Mouse (Mus musculus): Measurements from ENCODE around the gene Pip5k1a. TPM values are rescaled to one million over a fixed set of nuclear protein-coding genes. Genes with fewer than 3 reads are reported as not detected.

Gene Pip5k1a
- polyA plus RNA-seq, 1 experiment: 24.3 TPM

DNA sequence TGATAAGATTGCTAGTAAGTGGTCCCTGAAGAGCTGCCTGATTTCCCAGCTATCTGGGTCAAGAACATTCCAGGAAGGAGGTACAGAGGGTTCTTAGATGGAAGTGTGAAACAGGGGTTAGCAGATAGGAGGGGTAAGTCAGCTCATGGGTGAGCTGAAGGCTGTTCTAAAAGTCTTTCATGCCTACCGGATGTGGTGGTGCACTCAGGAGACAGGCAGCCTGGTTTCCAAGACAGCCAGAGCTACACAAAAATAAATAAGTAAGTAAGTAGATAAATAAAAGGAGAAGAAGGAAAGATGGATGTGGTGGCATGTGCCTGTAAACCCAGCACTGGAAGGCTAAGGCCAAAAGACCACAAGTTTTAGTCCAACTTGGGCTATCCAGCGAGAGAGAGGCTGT, 88.0 kb downstream of the Pip5k1a start:
- no peak for TF ChIP-seq GATA1 (IDR thresholded peaks at IDR 0.05; ENCODE audit: low read length)

DNA sequence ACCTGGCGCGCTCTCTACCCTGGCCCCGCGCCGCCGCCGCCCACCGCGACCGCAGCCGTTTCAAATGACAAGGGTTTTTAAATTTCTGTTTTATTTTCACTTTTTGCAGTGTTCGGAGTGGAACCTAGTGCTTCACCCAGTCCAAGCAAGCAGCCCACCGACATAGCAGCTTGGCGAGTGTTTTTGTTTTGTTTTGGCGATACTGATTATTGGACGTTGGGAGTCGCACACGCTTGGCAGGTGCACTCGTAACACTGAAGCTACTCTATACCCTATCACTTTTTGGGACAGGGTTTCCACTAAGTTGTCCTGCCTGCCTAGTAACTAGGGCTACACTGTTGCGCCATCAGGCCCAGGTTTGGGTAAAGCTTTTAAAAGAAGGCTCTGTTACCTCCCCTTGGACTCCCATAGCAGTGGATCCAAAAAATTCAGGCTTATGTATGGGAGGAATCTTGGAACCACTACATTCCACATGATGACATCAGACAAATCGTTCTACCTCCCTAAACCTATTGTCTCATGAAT, 90.1 kb downstream of the Pip5k1a start:
- no peak for TF ChIP-seq GATA1 (IDR thresholded peaks at IDR 0.05; ENCODE audit: low read length)

DNA sequence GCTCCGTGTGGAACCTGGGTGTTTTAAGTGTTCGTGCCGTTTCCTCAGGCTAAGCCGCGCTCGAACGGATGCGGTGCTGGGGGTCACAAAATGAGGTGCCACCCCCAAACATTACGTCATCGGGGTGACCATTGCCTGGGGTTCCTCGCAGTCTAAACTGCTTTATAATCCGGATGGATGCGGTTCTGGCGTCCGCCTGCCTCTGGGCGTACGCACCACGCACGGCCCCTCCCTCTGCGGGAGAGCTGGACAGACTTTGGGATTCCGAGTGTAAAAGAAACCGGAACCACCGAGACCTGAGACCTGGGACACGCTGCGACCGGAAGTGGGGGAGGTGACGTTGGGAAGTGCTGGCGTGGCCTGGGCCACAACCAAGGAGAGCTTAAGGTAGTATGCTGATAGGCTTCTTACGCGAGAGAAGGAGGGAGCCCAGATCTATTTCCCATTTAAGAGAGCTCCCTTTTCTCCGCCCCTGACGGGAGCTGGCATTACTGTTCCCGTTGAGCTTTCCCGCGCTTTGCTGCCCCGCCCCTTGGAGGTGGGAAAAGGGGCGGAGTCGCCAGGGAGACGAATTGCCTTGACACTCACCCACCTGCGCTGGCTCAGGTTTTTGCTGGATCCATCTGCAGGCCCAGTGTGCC, 90.7 kb downstream of the Pip5k1a start:
- TF ChIP-seq GATA1 (IDR thresholded peaks at IDR 0.05; ENCODE audit: low read length): no peak

DNA sequence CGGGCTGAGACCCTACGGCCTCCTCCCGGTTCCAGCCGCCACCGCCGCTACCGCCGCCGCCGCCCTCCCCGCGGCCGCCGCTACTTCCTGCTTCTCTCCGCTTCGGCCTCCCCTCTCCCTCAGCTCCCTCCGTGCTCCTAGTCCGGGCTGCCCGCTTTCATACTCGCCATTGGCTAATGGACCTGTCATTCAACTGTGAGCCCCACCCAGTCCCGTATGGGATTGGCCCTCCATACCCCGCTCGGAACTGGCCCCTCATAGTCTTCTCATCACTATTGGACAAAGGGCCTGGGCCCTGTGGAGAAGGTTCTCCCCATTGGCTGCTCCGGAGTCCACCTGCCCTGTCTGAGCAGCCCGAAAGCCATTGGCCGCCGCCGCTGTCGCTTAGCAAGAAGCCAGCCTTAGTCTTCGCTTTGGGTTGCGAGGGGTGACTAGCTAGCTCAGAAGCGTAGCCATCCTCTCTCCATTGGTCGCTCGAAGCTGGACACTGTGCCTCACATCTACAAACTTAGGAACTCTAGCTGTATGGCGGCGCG, 91.3 kb downstream of the Pip5k1a start, which contains the start of gene Zfp687:
Gene Zfp687, minus strand, starts transcription at position 112 of the 536 bp plus-strand sequence.
- TF ChIP-seq GATA1 (IDR thresholded peaks at IDR 0.05; ENCODE audit: low read length): no peak

DNA sequence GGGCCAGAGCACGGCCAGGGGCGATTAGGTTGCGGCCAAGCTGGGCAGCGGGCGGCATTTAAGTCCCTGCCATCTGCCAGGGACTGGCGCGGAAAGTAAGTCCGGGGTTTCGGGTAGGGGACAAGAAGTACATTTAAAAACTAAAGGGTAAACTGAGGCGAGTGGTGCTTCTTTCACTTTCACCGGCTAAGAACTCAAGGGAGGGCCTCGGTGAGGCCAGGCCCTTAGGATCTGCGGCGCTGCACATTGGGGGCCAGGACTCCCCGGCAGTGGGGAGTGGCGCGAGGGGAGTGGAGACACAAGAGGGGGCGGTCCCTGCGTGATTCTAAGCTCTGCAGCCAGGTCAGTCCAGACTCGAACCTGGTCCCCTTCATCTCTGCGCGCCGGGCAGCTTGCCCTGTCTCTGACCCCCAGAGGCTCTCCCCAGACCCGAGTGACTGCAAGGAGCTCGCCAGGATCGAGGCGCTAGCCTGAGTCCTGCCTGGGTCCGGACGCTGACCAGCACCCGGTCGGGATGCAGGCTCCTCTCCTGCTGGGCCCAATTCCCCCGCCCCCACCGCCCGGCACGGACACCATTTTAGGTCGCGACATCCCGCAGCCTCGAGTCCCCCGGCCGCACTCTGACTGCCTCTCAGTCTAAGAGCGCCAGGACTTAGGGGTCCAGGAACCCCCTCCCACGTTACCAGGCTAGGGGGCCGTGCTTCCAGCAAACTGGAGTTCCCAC, 92.1 kb downstream of the Pip5k1a start:
- no peak for TF ChIP-seq GATA1 (IDR thresholded peaks at IDR 0.05; ENCODE audit: low read length)

DNA sequence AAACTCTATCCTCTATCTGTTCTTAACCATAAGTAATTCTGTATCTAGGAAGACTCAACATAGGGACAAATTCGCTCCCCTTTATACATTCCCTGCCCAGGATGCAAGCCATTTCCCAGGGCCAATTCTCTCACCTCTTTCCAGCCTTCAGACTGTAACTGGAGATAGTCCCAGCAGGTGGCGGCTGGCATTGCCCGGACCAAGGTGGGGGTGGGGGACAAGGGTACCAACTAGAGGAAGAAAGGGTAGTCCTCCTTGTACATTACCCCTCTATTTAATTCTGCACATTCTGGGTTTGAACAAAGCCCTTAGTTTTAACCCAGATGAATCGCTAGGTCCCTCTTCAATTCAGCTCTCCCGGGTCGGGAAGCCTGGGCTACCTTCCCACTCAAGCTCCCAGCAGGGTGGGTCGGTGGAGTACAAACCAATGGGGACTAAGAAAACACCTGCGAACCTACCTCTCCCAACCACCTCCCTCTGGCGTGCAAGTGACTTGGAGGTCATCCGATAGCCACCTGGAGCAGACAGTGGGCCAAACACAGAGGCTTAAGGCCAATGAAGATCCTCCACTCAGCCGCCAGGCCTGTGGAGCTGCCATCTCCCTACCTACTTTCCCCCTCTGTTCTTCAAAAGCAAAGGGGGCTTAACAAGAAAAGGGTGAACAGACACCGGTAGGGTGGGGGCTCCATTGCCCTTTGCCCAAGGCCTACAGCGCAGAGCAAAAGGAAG, 92.9 kb downstream of the Pip5k1a start:
- TF ChIP-seq GATA1 (IDR thresholded peaks at IDR 0.05; ENCODE audit: low read length): no peak

DNA sequence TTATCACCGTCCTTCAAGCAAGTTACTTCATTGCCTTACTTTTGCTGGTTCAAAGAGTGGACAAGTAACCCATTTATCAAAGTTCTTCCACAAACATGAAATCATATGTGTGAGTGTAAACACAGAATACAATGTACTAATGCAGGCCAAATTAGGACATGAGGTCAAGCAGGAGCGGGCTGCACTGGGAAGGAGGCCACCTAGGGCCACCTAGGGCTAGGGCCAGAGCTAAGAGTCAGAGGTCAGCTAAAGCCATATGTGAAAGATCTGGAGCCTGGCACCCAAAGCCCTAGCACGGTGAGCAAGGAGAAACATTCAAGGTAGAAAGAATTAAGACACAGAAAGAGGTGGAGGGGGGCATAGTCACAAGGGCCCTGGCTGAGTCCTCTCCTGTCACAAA, 93.7 kb downstream of the Pip5k1a start:
- TF ChIP-seq GATA1 (IDR thresholded peaks at IDR 0.05; ENCODE audit: low read length): no peak

DNA sequence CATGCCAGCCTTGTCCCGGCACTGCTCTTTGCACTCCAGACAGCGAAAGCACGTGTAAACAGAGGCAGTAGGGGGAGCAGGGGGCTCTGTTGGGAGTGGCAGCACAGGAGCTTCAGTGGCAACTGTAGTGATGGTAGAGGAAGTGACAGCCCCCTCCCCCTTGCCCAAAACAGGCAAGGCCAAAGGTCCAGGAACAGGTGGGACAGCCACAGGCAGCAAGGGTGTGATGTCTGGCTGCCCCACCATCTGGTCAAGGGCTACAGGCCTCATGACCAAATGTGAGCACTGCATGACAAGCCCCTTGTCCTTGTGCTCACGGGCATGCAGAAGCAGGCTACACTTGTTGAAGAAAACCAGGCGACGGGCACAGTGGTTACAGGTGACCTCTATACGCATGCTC, 96.3 kb downstream of the Pip5k1a start:
- TF ChIP-seq GATA1 (IDR thresholded peaks at IDR 0.05; ENCODE audit: low read length): no peak

Other genes with a start within 250 kb of the Pip5k1a start
- gene Psmb4, start 220.0 kb downstream of the Pip5k1a start, polyA plus RNA-seq (2012): 363 and 481 TPM in 2 replicates
- gene Selenbp1, start 173.9 kb downstream of the Pip5k1a start, polyA plus RNA-seq (2012): 15.2 and 71.3 TPM in 2 replicates
- gene Rfx5, start 152.9 kb downstream of the Pip5k1a start, polyA plus RNA-seq (2012): 12.5 and 12.6 TPM in 2 replicates
- gene Pi4kb, start 132.2 kb downstream of the Pip5k1a start, polyA plus RNA-seq (2012): 9.8 and 11.2 TPM in 2 replicates
- gene Zfp687, start 91.5 kb downstream of the Pip5k1a start, polyA plus RNA-seq (2012): 69.4 and 75.7 TPM in 2 replicates
- gene Psmd4, start 64.3 kb downstream of the Pip5k1a start, polyA plus RNA-seq (2012): 165 and 202 TPM in 2 replicates
- 298 and 449 TPM in 2 replicates for gene Vps72, start 4.1 kb upstream of the Pip5k1a start, polyA plus RNA-seq (2012)
- gene Tmod4, start 17.5 kb upstream of the Pip5k1a start, polyA plus RNA-seq (2012): 0.24 and 0.26 TPM in 2 replicates
- gene Scnm1, start 27.1 kb upstream of the Pip5k1a start, polyA plus RNA-seq (2012): 5.1 and 6.4 TPM in 2 replicates
- 5.6 and 9.6 TPM in 2 replicates for gene Lysmd1, start 27.2 kb upstream of the Pip5k1a start, polyA plus RNA-seq (2012)
- not detected in 2 replicates for gene Tnfaip8l2, start 35.4 kb upstream of the Pip5k1a start, polyA plus RNA-seq (2012)
- 1.6 and 2.4 TPM in 2 replicates for gene Sema6c, start 53.5 kb upstream of the Pip5k1a start, polyA plus RNA-seq (2012)
- gene Gabpb2, start 111.0 kb upstream of the Pip5k1a start, polyA plus RNA-seq (2012): 3.0 and 3.9 TPM in 2 replicates
- 142 and 147 TPM in 2 replicates for gene Cdc42se1, start 121.8 kb upstream of the Pip5k1a start, polyA plus RNA-seq (2012)
- 2.4 and 4.8 TPM in 2 replicates for gene Mllt11, start 125.2 kb upstream of the Pip5k1a start, polyA plus RNA-seq (2012)
- not detected in 2 replicates for gene Gm128, start 134.7 kb upstream of the Pip5k1a start, polyA plus RNA-seq (2012)
- not detected in 2 replicates for gene Bnipl, start 144.3 kb upstream of the Pip5k1a start, polyA plus RNA-seq (2012)
- 82.1 and 111 TPM in 2 replicates for gene Mindy1, start 174.4 kb upstream of the Pip5k1a start, polyA plus RNA-seq (2012)
- gene Prune1, start 175.1 kb upstream of the Pip5k1a start, polyA plus RNA-seq (2012): 2.4 and 3.3 TPM in 2 replicates
- gene Anxa9, start 200.2 kb upstream of the Pip5k1a start, polyA plus RNA-seq (2012): 0.97 and 1.0 TPM in 2 replicates
- gene Cers2, start 207.9 kb upstream of the Pip5k1a start, polyA plus RNA-seq (2012): 461 and 746 TPM in 2 replicates

Data from G1E-ER4 (cell line).